Mouse (Mus musculus): ENCODE results near the gene Ctcf. TPM values are rescaled to one million over a fixed set of nuclear protein-coding genes. Genes with fewer than 3 reads are reported as not detected.

Ctcf gene
- polyA plus RNA-seq, 1 experiment from 2014 or later, result 134 TPM

DNA sequence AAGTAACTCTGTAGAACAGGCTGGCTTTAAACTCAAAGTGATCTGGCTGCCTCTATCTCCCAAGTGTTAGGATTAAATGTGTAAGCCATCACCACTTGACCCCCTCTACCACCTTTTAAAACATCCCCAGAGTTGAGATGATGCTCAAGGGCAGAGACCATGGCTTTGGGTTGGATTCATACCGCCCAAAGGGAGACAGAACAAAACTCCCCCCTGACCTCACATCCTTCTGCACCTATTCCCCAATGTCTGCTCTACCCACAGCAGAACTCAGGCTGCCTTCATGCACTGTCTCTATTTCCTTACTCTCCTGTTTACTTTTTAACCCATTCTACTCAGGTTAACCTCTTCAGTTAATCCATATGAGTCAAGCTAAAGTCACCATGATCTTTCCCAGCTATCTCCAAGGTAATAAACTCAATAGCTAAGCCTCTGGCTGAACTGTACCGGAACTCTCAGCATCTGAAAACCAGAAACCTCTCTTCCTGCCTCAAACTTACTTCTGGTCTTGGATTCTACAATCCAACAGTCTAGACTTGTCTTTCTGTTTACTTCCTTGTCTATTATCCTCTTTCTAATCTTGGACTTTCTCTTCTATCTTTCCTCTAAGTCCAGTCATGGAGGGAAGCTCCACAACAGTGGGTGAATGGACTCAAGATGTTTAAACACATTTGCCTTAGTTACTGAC is 1.5 kb upstream of the Ctcf start:
- Histone ChIP-seq H3K9ac (no peak overlapping the region), H3K27ac (0 out of 2 replicates have a peak overlapping the region, but pooled peaks have one; percentile 15)
- WGBS, result 89% methylated on average over 2 of the region's 2 CpGs

DNA sequence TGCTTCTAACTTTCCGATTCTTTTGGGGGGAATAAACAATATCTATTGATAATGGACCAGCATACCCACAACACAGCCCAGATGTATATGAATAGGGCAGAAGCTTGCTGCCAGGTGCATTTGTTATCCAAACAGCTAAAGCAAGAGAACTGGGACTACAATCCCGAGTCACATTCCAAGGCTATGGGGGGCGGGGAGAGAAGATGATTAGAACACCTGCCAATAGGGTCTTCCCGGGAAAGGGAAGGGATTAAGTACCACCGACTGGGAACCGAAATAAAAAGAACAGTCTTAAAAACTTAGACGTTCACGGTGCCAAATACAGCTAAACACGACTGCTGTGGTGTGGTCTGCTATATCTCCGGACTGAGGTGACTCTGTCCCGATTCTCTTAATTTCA is 887 bp upstream of the Ctcf start:
- H3K4me3 ChIP-seq (replicated peaks), result peak overlapping the region; percentile 82
- no peak for ATAC-seq (replicated peaks; ENCODE audit: low FRiP score)
- WGBS, result 6% methylated on average over 11 of the region's 11 CpGs

More for the DNA sequence above, 1.5 kb upstream of the Ctcf start:
- ATAC-seq (replicated peaks; ENCODE audit: low FRiP score), result no peak
- Histone ChIP-seq H3K27me3 (no peaks in the 10 kb centered on the region), H3K4me1 (peaks cover 27% of the 10 kb centered on the region), H3K4me2 (peak overlapping the region; percentile 90), H3K4me3 (replicated peaks) (peak overlapping the region; percentile 82), H3K9me3 (replicated peaks) (no peaks in the 10 kb centered on the region), H3K36me3 (no peaks in the 10 kb centered on the region)

DNA sequence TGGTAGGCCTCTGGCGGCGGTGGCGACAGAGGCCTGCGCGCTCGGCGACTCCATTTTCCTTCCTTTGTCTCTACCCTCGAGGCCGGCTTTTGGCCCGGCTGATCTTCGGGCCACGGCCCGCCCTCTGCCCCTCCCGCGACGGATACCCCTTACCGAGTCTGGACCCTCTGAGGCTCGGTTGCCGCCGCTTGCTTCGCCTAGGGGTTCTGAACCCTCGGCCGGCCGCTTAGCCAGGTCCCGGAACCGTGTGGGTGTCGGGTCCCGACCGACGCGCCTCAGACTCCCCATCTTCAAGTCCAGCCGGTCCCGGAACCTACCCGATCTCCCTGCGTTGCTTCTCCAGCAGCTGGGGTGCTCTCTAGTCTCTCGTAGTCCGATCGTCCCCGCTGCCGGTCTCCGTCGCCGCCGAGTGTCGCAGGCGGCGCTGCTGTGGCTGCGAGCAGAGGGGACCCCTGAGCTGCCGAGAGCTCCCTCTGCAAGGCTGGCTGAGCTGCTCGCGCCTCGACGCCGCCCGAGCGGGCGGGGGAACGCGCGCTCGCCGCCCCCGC is 669 bp downstream of the Ctcf start, which contains the start of gene Agrp:
Gene Agrp, minus strand, starts transcription at position 431 of the 548 bp plus-strand sequence.
- H3K4me1 ChIP-seq, result peaks cover 33% of the 10 kb centered on the region
- ATAC-seq (replicated peaks; ENCODE audit: low FRiP score), result peak; percentile 49
- no peaks in the 10 kb centered on the region for H3K27me3 ChIP-seq
- WGBS, result under 1% methylated on average over 56 of the region's 63 CpGs
- H3K9me3 ChIP-seq (replicated peaks), result no peaks in the 10 kb centered on the region
- peak within 1 kb of the TSS; percentile 82 for H3K4me3 ChIP-seq (replicated peaks)
- no peaks in the 10 kb centered on the region for H3K36me3 ChIP-seq
- H3K9ac ChIP-seq, result peak within 1 kb of the TSS; percentile 95
- H3K4me2 ChIP-seq, result peak within 1 kb of the TSS; percentile 90
- H3K27ac ChIP-seq, result peak within 1 kb of the TSS; percentile 100

More for the DNA sequence above, 887 bp upstream of the Ctcf start:
- peak overlapping the region; percentile 95 for H3K9ac ChIP-seq
- peak overlapping the region; percentile 100 for H3K27ac ChIP-seq
- no peaks in the 10 kb centered on the region for H3K36me3 ChIP-seq
- H3K4me1 ChIP-seq, result peaks cover 30% of the 10 kb centered on the region
- peak overlapping the region; percentile 90 for H3K4me2 ChIP-seq
- no peaks in the 10 kb centered on the region for H3K9me3 ChIP-seq (replicated peaks)
- H3K27me3 ChIP-seq, result no peaks in the 10 kb centered on the region

DNA sequence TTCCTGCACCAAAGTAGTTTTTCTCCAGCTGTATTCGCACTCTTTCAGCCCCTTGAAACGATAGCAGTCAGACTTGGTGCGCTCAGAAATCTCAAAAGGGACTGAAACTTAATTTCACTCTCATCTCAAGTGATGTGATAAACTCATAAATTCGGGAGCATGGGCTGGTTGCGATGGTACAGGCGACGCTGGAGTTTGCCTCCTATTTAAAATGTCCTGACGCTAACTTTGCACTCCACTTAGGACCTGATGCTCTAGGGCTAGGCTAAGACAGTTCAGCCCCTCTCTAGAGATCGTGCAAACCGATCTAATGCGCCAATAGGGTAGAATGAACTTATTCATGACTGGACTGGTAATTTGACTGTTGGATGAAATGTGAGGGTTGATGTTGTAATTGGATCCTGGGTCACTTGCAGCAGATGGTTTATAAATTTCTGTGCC is 1.3 kb downstream of the Ctcf start:
- peak overlapping the region; percentile 95 for H3K9ac ChIP-seq
- H3K27ac ChIP-seq, result peak overlapping the region; percentile 100
- no peaks in the 10 kb centered on the region for H3K27me3 ChIP-seq
- H3K4me2 ChIP-seq, result peak overlapping the region; percentile 90
- no peaks in the 10 kb centered on the region for H3K9me3 ChIP-seq (replicated peaks)
- H3K36me3 ChIP-seq, result no peaks in the 10 kb centered on the region
- H3K4me3 ChIP-seq (replicated peaks), result peak overlapping the region; percentile 82
- WGBS, result 1% methylated on average over 11 of the region's 11 CpGs
- peaks cover 33% of the 10 kb centered on the region for H3K4me1 ChIP-seq
- no peak for ATAC-seq (replicated peaks; ENCODE audit: low FRiP score)

DNA sequence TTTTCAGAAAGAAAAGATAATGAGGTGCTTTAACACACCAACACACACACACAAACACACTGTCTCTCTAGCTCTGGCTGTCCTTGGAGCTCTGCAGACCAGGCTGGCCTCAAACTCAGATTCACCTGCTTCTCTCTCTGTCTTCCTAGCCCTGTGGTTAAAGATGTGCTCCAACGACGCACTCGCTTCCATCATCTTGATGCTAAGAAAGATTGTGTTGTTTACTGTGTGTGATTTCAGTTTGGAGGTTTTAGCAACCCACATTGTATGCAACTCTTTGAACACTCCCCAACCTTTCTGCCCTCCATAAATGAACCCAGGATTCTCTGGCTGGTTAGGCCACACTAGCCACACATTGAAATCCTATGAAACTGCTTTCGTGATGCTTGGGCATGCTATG is 2.1 kb downstream of the Ctcf start:
- Histone ChIP-seq H3K4me3 (replicated peaks) (peak overlapping the region; percentile 82), H3K27ac (peak overlapping the region; percentile 60; the same call in 1 of the 2 replicates), H3K4me1 (peaks cover 33% of the 10 kb centered on the region), H3K9me3 (replicated peaks) (no peaks in the 10 kb centered on the region), H3K27me3 (no peaks in the 10 kb centered on the region), H3K4me2 (peak overlapping the region; percentile 90), H3K9ac (peak overlapping the region; percentile 95; the same call in 1 of the 2 replicates), H3K36me3 (peaks cover 3% of the 10 kb centered on the region)
- WGBS, result 79% methylated on average over 4 of the region's 4 CpGs
- ATAC-seq (replicated peaks; ENCODE audit: low FRiP score), result no peak

DNA sequence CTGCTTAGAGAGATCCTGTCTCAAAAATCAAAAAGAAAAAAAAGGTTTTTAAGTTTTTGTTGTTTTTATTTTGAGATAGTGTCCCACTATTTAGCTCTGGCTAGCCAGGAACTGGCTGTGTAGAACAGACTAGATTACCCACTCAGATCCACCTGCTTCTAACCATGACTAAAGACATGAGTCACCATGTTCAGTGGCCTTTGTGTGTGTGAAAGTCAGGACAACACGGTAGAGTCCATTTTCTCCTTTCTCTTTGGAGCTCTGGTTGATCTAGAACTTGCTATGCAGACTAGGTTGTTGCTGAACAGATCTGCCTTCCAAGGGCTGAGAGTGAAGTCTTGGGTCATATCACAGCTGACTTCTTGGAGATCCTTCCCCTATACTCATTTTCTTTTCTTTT is 3.5 kb downstream of the Ctcf start:
- Histone ChIP-seq H3K4me3 (replicated peaks) (no peak overlapping the region), H3K27me3 (no peaks in the 10 kb centered on the region), H3K9me3 (replicated peaks) (no peaks in the 10 kb centered on the region), H3K36me3 (peaks cover 13% of the 10 kb centered on the region), H3K9ac (no peak overlapping the region), H3K4me2 (no peak overlapping the region), H3K27ac (no peak overlapping the region), H3K4me1 (peaks cover 33% of the 10 kb centered on the region)
- WGBS, result 78% methylated on average over 1 of the region's 1 CpGs
- no peak for ATAC-seq (replicated peaks; ENCODE audit: low FRiP score)

DNA sequence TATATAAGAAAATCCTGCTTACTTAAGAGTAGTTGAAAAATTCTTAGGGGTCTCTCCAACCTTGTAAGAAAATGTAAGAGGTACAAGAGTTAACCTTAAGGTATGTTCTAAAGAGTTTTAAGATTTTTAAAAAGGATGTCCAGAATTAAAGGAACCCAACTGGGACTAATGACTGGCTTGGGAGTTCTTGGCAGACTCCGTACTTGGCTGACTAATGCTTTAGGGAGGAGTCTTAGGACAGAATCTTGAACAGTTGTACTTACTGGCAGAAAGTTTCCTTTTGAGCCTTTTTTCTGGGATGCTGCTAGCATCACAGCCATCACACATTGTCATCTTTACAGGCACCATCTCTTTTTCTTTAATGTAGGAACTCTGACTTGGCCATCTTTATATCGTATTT is 4.1 kb downstream of the Ctcf start:
- H3K36me3 ChIP-seq, result peaks cover 20% of the 10 kb centered on the region
- no peak overlapping the region for H3K4me3 ChIP-seq (replicated peaks)
- WGBS, result 72% methylated on average over 2 of the region's 2 CpGs
- peaks cover 28% of the 10 kb centered on the region for H3K4me1 ChIP-seq
- H3K27me3 ChIP-seq, result no peaks in the 10 kb centered on the region
- no peak overlapping the region for H3K4me2 ChIP-seq
- no peak overlapping the region for H3K9ac ChIP-seq
- no peak overlapping the region for H3K27ac ChIP-seq
- H3K9me3 ChIP-seq (replicated peaks), result no peaks in the 10 kb centered on the region
- ATAC-seq (replicated peaks; ENCODE audit: low FRiP score), result no peak

DNA sequence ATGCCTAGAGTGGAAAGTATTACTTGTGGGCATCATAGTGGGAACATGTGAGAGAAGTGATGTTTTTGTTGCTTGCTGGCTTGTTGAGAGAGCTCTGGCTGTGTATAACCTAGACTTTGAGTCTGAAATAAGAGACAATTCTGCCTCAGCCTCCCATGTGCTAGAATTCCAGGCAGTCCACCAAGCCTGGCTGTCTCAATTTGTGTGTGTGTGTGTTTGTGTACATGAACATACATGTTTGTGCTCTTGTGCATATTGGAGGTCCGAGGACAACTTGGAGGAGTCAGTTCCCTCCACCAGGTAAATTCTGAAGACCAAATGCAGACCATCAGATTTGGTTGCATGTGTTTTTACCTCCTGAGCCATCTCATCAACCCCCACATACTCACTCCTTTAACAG is 8.8 kb downstream of the Ctcf start:
- WGBS, result 88% methylated on average over 1 of the region's 1 CpGs

DNA sequence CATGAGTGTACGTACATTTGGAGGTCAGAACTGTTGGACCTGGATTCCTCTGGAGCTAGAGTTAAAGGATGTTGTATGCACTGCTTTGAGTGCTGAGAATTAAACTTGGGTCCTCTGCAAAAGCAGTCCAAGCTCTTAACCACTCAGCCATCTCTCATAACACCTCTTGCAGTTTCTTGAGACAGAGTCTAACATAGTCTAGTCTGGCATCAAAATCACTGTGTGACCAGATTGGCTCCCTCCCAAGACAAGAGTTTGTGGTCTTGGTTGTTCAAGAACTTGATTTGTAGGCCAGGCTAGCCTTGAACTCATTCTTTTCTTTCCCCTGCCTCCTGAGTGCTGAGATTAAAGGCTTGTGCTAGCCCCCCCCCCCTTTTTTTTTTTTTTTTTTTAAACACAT is 12.6 kb downstream of the Ctcf start:
- H3K9me3 ChIP-seq (replicated peaks), result no peaks in the 10 kb centered on the region
- no peak overlapping the region for H3K27ac ChIP-seq
- H3K36me3 ChIP-seq, result peaks cover 65% of the 10 kb centered on the region
- no peak for ATAC-seq (replicated peaks; ENCODE audit: low FRiP score)
- H3K27me3 ChIP-seq, result no peaks in the 10 kb centered on the region
- no peak overlapping the region for H3K9ac ChIP-seq
- no peaks in the 10 kb centered on the region for H3K4me1 ChIP-seq
- 86% methylated on average over 1 of the region's 1 CpGs for WGBS
- no peak overlapping the region for H3K4me2 ChIP-seq
- H3K4me3 ChIP-seq (replicated peaks), result no peak overlapping the region

More for the DNA sequence above, 8.8 kb downstream of the Ctcf start:
- peaks cover 3% of the 10 kb centered on the region for H3K4me1 ChIP-seq
- H3K4me2 ChIP-seq, result no peak overlapping the region
- no peak overlapping the region for H3K4me3 ChIP-seq (replicated peaks)
- no peak for ATAC-seq (replicated peaks; ENCODE audit: low FRiP score)
- H3K36me3 ChIP-seq, result peaks cover 51% of the 10 kb centered on the region
- H3K27ac ChIP-seq, result no peak overlapping the region
- no peaks in the 10 kb centered on the region for H3K9me3 ChIP-seq (replicated peaks)
- H3K9ac ChIP-seq, result no peak overlapping the region
- H3K27me3 ChIP-seq, result no peaks in the 10 kb centered on the region

DNA sequence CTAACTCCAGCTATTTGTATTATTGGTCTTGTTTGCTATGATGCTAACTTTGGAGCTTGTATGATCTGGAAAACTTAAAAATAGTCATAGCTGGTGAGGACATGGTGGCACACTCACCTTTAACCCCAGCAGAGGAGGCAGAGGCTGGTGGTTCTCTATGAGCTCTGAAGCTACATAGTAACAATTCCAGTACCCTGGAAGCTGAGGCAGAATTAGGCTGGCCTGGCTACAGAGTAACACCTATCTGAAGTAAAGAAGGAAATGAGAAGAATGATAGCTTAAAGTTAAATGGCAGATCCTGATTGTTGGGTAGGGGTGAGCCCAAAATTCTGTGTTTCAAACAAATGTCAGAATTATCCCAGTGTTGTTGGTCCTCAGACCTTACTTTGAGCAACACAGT is 21.3 kb downstream of the Ctcf start:
- no peaks in the 10 kb centered on the region for H3K4me1 ChIP-seq
- H3K4me2 ChIP-seq, result no peak overlapping the region
- ATAC-seq (replicated peaks; ENCODE audit: low FRiP score), result no peak
- H3K9me3 ChIP-seq (replicated peaks), result no peaks in the 10 kb centered on the region
- no peaks in the 10 kb centered on the region for H3K27me3 ChIP-seq
- H3K27ac ChIP-seq, result no peak overlapping the region
- peaks cover 40% of the 10 kb centered on the region for H3K36me3 ChIP-seq
- H3K4me3 ChIP-seq (replicated peaks), result no peak overlapping the region
- no peak overlapping the region for H3K9ac ChIP-seq

DNA sequence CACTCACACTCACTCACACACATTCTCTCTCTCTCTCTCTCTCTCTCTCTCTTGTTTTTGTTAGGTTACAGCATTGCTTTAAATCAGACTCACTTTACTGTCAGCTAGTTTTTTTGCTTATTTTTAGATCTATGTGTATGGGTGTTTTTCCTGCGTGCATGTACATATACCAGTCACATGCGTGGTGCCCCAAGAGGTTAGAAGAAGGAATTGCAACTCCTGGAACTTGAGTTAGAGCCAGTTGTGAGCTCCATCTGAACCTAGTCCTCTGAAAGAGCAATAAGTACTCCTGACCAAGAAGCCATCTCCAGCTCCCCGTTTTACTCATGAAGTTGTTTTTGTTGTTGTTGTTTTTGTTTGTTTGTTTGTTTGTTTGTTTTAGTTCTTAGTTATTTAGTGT is 24.8 kb downstream of the Ctcf start:
- Histone ChIP-seq H3K9ac (no peak overlapping the region), H3K36me3 (peaks cover 37% of the 10 kb centered on the region), H3K27me3 (no peaks in the 10 kb centered on the region), H3K27ac (no peak overlapping the region), H3K4me2 (no peak overlapping the region), H3K4me3 (replicated peaks) (no peak overlapping the region), H3K4me1 (no peaks in the 10 kb centered on the region), H3K9me3 (replicated peaks) (no peaks in the 10 kb centered on the region)
- no peak for ATAC-seq (replicated peaks; ENCODE audit: low FRiP score)
- 75% methylated on average over 3 of the region's 3 CpGs for WGBS

DNA sequence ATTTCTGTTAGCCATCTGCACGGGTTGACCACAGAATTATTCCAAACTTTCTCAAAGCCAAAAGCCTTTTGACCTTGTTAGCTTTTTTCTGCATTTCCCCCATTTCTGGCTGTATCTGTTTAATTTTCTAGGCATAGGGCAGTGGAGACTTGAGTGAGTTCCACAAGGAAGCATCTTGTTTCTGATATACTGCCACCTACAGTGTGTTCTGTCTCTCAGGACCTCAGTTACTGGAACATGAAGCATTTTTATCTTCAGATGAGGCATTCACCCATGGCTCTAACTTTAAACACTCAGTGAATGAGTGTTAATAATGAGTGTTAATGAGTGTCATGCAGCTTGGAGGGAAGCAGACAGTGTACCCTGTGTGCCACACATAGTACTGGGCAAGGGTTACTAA is 41.5 kb downstream of the Ctcf start:
- H3K9me3 ChIP-seq (replicated peaks), result no peaks in the 10 kb centered on the region
- no peak overlapping the region for H3K4me2 ChIP-seq
- no peak overlapping the region for H3K4me3 ChIP-seq (replicated peaks)
- no peaks in the 10 kb centered on the region for H3K27me3 ChIP-seq
- no peak for ATAC-seq (replicated peaks; ENCODE audit: low FRiP score)
- no peak overlapping the region for H3K27ac ChIP-seq
- no peaks in the 10 kb centered on the region for H3K4me1 ChIP-seq
- WGBS, result 89% methylated on average over 1 of the region's 1 CpGs
- H3K36me3 ChIP-seq, result peaks cover 99% of the 10 kb centered on the region
- H3K9ac ChIP-seq, result no peak overlapping the region

Data from kidney, embryonic 15.5 days (tissue).